Mouse (Mus musculus): ENCODE measurements at regions not wholly inside any gene's neighbourhood (a gene's known extent, or its start where the extent isn't known, plus 50 kb on each side); places are given as distances from the start of the nearest gene placed in this dataset.

DNA sequence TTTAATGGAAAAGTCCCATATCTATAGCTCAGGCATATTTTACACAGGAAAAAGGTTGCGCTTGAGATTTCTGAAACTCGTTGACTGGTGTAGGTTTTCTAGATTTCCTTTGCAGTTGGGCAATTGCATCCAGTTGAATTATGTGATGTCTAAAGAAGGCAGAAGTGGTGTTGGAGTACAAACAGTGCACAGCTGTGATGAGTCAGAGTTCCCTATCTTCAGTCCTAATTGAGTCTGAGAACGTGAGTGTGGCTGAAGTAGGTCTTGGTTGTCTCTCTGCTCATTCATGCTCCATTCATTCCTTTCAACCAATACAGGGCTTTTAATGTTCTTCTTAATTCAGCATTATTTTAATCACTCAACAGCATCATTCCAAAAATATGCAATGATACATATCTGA lies 142.9 kb upstream of the Dpyd start:
- no peak for DNase-seq (ENCODE audit: low spot score in 2 of 2)

DNA sequence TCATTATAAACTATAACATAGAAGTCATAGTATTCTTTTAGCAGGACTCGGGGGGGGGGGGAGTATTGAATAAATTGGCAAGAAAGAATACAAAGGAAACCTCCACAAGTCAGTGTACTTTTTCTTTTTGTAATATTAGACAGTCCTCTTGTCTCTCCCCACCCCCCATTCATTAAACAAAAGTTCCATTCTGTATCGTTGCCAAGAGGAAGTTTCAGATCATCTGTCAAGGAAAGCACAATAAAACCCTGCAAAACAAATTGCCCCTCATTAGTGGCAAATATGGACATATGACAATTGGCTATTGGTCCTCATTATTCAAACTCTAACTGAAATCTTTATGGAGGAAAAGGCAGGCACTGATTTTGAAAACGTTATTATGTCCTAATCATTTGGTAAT lies 140.2 kb upstream of the Dpyd start:
- DNase-seq (ENCODE audit: low spot score in 2 of 2) = no peak

DNA sequence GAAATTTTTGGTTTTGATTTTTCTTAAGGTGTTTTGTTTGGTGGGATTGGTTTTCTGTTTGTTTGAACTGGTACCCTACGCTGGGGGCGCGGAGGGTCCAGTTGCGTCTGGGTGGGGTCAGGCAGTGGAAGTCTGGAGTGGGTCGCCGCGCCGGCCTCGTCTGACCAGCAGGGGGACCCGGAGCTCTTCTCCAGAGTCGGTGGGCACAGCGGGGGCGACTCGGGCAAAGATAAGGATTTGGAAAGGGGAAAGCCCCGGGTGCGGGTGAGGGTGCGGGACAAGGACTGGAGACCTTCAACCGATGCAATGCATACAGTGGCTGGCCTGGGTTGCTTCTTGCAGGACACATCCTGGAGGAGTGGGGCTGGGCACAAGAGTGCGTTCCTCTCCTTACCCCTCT lies 136.2 kb upstream of the Dpyd start:
- no peak for DNase-seq (ENCODE audit: low spot score in 2 of 2)

DNA sequence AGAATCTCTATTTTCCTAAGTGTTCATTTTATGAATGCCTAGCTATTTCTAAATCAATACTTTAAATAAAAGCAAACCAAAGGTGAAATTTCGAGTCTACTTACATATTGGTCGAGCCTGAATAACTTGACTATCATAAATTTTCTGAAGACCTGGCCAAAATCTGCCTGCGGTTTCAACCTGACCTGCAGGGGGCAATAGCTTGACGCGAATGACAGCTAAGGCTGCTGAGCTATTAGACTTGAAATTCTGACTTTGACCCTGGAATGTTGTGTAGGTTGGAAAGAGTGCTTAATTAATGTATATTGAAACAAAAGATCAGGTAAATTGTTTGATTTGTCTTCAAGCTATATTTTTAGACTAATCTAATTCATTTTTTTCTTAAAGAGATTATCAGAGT lies 133.4 kb upstream of the Dpyd start:
- DNase-seq (ENCODE audit: low spot score in 2 of 2) = peak in 1 of 2 experiments; percentile 80

DNA sequence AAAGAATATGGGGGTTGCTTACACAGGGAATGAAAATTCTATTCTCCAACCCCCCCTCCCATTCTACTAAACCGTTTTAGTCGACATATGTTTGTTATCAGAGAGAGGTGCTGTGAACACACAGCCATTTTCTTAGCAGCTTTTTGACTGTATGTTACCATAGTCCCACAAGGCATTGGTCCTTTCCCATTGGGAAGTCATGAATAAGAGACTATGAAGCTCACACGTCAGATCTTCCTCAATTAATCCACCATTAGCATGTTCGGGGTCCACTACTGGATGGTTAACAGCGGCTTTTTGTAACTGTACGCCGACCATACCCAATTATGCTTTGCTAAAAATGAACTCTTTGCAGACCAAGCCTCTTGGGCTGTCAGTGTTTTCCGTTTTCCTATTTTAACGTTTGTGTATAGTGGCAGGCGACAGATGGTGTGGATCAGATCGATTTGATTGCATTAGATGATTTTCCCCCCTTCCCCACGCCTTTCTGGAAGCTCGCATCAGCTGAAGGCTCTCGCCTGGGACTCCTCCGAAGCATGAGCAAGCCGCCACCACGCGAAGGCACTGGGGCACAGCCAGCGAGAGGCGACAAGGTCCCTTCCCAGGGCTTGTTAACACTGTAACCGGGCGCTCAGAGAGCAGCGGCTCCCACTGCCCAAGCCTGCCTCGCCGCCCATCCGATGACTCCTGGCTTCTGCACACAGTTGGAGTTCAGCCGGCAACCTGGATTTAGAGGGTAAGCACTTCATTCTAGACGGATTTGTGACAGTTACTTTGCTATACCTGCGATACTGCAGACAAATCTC lies 131.9 kb upstream of the Dpyd start:
- DNase-seq (ENCODE audit: low spot score in 2 of 2) = peak in 1 of 2 experiments; percentile 65

DNA sequence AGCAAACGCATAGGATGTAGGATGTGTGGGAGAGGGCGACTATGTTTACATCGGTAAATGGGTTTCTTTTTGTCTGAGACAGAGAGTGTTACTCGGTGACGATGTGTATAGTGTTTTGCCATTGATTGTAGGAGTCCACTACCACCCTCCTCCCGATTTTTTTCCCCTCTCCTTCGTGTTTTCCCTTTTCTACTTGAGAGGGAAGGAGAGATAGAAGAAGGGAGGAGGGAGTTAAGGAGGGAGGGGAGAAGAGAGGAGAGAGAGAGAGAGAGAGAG lies 131.4 kb upstream of the Dpyd start:
- no peak for DNase-seq (ENCODE audit: low spot score in 2 of 2)

DNA sequence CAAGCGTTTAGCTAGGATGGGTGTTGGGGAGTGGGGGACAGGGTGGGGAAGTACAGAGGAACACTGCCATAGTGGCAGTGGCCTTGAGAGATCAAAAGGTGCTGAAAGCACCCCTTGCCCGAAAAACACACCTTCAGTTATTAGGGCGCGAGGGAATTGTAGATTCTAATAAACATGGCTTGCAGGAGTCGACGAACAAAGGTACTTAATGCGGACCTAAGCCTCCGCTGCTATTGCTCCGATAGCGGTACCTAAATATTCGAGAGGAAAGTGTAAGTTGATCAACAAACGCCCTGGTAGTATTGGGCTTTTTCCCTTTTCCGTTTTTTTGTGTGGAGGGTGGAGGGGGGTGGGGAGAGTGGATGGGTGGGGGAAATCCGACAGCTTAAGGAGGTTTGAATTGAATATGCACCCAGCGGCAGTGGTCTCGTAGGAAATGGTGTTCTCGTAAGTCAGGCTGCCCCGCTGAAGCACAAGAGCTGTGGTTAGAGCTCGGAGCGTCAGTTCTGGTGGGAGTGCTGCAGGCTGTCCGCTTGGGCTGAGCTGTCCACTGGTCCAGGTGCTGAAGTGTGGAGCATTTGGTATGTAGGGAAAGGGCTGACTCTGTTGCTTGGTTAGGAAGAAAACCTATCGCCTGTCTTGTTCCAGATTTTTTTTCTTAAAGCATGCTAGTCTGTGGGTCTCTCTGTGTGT lies 130.8 kb upstream of the Dpyd start:
- DNase-seq (ENCODE audit: low spot score in 2 of 2) = peak in 1 of 2 experiments; percentile 64

DNA sequence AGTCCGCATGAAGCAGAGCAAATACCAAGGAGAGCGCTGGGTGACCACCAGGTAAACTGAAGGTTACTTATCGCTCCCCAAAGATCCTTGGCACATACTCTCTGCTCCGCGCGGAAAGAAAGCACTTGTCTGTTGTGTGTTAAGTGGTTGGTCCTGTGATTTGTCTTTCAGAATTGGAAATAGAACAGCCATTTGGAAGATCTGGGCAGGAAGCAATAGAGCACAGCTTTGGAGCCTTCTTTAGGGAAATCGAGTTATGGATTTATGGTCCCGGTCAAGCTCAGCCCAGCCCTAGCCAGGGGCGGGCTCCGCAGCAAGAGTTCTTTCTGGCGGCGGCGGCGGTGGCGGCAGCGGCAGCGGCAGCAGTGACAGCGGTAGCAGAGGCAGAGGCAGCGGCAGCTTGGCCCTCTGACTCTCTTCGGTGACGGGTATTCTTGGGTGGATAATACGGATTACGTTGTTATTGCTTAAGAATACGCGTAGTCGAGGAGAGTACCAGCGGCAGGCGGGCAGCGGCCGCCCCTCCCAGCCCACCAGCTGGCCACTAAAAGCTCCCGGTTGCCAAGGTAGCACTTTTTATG lies 128.4 kb upstream of the Dpyd start:
- DNase-seq (ENCODE audit: low spot score in 2 of 2) = no peak

DNA sequence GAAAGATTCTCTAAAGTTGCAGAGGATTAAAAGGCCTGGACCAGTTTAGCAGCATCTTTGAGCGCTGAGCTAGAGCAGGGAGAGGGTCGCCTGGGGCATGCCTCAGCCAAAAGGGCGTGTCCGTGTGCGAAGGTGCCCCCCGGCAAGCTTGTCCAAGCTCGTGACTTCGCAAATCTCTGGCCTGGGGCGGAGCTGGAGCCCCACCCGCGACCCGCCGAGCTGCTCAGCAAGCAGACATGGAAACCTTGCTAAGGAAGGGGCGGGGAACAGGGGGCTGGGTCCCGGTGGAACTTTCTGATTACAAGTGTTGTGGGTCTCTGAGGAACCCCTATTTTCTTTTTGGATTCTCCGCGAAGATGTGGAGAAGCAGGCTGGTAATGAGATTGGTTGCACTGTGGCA lies 127.6 kb upstream of the Dpyd start:
- DNase-seq (ENCODE audit: low spot score in 2 of 2) = no peak

DNA sequence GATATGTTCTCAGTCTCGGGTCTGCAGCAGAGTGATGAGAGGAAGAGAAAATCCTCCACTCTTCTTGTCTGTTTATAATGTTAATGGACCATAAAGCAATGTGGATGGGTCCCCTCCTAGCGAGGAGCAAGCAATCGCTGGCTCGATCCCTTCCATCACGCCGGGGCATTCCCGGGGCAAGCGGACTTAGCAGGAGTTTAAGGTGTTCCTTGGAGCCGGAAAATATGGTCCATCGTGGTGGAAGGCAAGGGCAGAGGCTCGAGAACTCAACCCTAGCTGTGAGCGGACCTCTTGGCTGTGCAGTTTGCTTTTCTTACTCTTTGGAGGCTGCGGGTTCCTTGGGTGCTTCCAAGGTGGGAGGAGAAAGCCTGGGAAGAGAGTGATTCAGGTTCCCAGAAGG lies 127.1 kb upstream of the Dpyd start:
- no peak for DNase-seq (ENCODE audit: low spot score in 2 of 2)

DNA sequence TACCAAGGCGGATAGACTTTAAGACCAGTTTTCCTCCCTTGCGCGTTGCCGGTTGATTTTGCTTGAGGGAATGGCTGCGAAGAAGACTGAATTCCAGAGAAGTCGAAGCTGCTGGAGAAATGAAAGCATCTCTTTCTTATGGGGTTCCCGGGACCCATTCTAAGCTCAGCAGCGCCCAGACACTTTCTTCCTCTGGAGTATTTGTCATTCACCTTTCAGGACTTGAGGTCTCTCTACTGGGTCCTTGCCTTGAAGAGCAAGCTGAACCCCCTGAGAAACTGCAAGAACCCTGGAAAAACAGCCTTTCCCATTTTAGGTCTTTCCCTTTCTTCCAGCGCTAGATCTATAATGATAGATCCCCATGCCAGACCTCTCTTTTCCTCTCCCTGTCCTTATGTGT lies 126.7 kb upstream of the Dpyd start:
- DNase-seq (ENCODE audit: low spot score in 2 of 2) = no peak

DNA sequence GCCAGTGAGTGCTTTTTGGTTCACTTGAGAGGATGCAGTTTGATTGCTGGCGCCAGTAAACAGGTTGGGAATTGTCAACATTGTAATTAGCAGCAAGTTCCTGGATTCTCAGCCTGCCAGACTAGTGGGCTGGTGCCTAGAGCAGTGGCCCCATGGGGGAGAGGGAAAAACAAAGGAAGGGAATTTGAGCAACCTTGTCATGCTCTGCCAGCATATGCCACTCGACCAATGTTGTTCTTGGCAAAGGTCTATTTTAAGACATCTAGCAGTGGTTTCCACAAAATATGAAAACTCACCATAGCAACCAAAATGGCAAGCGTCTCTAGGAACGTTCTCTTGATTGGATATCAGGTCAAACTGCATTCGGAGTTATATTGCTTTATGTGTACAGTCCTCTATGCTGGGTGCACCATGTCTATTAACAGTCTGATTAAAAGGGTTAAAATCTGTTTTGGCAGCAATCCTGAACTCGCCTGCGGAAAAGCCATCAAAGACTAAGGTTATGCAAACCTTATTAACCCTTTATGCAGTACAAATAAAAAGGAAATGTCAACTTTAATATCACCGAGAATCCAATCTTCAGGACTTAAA lies 118.1 kb upstream of the Dpyd start:
- DNase-seq (ENCODE audit: low spot score in 2 of 2) = no peak

DNA sequence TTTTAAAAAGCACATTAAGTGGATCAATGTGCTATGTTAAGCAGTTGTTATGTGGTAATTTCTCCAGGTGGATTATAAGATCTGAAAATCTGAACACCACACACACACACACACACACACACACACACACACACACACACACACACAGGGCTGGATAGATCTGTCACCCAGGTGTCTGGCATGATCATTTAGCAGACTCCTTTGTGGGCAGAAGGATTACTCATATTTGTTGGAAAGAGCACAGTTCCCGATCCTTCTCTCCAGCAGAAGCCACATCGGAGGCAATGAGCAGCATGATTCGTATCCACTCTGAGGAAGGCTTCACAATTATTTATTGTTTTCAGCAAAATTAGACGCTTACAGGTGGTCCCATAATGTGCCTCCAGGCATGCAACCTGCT lies 116.6 kb upstream of the Dpyd start:
- DNase-seq (ENCODE audit: low spot score in 2 of 2) = no peak

DNA sequence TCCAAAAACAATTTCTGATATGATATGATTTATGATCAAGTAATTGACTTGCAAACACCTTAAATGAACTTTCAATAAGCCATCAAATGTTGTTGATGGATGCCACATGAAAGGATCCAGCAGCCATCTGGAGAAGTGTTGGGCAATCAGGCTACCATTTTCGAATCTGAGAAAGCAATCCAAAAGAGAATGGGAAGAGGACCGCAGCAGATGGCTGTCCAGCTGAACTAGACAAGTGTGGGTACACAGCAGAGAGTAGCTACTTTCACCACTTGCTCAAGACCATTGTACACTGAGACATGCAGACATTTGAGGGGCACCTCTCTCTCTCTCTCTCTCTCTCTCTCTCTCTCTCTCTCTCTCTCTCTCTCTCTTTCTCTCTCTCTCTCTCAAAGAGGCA lies 102.3 kb upstream of the Dpyd start:
- DNase-seq (ENCODE audit: low spot score in 2 of 2) = no peak

DNA sequence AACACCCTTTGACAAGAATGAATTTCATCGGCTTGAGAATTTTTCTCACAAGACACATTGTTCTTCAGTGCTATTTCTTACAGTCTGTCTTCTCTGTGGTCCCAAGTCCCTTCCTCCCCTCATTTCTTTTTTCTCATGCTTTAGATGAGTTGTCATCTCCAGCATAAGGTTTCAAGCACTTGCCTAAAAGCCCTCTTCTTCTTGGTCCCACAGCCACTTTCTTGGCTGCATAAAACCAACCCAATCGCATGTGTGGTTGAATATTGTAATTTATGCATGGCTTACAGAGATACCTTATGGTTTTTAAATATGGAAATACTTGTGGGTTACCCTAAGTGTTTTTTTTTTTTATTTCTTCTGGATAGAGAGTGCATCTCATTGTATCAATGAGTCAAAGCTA lies 96.3 kb upstream of the Dpyd start:
- DNase-seq (ENCODE audit: low spot score in 2 of 2) = no peak

DNA sequence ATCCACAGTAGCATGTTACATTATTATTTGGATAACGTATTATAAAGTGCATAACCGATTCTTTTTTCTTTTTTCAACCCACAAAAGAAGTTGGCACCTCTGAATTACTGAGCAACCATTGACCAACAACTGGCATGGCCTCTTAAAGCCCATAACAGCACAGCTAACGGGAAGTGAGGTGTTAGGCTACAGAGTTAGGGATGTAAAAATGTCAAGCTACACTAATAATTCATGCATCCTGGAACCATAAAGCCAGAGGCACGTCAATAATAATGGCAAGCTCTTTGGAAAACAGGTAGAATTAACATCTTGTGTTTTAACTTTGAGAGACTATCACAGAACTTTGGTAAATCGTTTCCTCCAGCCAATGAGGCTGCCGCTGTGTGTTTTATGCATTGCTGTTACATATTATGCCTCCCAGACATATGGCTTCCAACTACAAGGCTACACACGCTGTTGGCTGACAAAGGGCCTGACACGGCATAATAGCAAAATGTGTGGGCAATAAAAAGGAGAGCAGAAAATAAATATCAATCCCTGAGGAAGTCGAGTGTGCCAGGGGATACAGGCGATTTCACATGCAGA lies 89.6 kb upstream of the Dpyd start:
- no peak for DNase-seq (ENCODE audit: low spot score in 2 of 2)

DNA sequence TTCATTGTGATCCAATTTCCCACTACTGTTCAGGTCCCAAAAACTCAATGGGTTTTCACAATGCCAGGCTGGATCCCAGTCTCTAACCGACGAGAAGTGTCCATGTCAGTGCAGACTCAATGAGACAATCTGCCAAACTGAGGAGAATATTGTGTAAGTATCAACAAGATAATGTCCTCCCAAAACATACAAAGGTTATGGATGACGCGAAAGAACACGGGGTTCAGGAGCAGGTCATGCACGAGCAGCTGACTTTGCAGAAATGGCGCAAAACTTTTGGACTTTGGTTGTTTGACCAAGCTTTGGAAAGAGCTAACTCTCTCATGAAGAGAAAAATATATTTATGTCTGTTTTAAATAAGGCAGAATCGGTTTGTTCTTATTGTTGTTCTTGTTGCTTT lies 83.9 kb upstream of the Dpyd start:
- DNase-seq (ENCODE audit: low spot score in 2 of 2) = no peak

DNA sequence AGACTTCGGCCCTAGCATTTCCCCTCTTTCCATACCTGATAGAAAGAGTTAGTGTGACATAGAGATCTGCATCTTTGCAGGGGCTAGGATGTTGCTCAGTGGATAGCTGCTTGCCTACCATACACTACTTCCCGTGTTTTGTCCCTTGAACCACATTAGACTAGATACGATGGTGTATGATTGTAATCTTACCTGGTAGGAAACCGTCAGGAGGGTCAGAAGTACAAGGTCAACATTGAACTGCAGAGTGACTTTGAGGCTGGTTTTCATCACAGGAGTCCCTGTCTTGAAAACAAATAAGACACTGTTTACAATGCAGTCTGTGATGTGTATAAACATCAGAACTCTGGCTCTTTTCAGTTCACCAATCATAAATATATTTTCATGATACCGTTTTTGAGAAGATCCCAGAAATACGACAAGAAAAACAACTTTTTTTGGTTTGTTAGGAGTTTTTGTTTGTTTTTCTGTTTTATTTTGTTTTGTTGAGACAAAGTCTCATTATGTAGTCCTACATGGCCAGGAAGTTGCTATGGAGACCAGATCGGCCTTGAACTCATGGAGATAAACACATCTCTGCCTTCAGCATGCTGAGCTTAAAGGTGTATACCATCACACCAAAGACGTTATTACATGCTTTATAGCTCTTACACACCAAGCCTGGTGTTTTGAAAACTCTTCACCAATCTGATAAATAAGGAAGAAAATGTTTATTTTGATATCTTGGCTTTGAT lies 81.2 kb upstream of the Dpyd start:
- no peak for DNase-seq (ENCODE audit: low spot score in 2 of 2)

DNA sequence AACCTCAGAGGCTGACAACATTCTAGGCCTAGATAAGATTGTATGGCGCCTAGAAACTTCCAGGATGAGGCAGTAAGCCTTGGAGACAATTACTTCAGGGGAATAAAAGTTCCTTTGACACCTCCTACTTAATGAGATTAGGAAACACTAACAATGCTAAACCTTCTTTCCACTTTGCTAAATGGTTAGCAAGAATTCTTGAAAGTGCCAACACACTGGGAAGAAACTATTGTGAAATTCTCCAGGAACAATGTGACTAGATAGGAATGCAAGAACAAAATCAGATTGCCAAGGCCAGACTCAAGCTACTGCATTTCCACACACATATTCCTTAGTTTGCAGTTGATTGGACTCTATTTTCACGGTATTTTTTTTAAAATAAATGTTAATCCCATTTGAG lies 76.0 kb upstream of the Dpyd start:
- no peak for DNase-seq (ENCODE audit: low spot score in 2 of 2)

DNA sequence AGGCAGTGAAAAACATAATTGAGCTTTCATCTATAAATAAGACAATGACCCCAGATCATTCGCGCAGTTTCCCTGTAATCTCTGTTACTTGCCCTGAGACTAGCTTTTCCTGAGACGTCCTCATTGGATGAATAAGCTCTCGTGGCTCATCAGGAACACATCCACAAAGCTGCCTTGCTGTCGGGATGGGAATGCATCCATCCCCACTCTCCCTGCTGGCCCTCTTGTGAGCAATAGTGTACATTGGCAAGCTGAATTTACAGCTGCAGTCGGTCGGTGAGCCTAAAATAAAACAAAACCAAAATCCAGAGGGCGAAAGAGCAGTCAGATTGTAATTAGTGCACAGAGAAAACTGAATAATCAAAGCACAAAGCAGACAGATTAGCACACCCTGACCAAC lies 74.5 kb upstream of the Dpyd start:
- no peak for DNase-seq (ENCODE audit: low spot score in 2 of 2)

DNA sequence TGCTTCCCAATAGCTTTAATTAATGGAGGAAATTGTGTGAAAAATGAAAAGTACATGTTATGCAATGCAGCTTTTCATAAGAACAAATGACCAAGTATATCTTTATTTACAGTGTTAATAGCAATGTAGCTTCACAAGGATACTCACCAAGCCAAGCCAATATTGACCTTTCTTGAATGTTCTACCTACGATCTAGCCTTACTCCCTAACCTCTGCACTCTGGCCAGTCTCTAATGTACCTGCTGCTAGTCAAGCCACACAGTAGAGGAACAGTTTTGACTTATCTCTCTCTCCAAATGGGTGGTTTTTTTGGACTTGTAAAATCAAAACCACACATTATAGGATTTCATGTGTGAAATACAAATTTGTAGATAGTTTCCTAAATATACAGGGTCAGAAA lies 70.8 kb upstream of the Dpyd start:
- no peak for DNase-seq (ENCODE audit: low spot score in 2 of 2)

DNA sequence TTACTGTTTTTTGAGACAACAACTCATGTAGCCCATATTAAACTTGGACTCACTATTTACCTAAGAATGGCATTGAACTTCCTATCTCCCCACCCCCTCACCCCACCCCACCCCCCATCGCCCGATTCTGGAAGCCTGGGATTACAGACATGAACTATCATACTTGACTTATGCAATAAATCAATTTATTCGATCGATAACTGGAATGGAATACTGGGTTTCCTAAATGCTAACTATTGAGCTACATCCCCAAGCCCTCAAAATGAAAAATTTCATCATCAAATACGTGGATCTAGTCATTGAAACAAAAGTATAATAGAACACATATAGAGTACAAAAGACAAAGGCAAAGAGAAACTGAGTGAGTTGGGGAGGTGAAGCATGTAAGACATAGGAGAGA lies 70.1 kb upstream of the Dpyd start:
- DNase-seq (ENCODE audit: low spot score in 2 of 2) = no peak

Data from left cerebral cortex, adult 9 months (tissue).